Mouse (Mus musculus): ENCODE results near the gene Icam4. TPM values are rescaled to one million over a fixed set of nuclear protein-coding genes. Genes with fewer than 3 reads are reported as not detected.
"Not testable (repeated sequence)": the region's sequence is repeated elsewhere in the genome, so short reads cannot be mapped to it uniquely, and the experiment has no call there.

Icam4 gene
- total RNA-seq (2022) = 1 to 10 TPM; 1.6 to 7.8 (median 5.4) TPM

DNA sequence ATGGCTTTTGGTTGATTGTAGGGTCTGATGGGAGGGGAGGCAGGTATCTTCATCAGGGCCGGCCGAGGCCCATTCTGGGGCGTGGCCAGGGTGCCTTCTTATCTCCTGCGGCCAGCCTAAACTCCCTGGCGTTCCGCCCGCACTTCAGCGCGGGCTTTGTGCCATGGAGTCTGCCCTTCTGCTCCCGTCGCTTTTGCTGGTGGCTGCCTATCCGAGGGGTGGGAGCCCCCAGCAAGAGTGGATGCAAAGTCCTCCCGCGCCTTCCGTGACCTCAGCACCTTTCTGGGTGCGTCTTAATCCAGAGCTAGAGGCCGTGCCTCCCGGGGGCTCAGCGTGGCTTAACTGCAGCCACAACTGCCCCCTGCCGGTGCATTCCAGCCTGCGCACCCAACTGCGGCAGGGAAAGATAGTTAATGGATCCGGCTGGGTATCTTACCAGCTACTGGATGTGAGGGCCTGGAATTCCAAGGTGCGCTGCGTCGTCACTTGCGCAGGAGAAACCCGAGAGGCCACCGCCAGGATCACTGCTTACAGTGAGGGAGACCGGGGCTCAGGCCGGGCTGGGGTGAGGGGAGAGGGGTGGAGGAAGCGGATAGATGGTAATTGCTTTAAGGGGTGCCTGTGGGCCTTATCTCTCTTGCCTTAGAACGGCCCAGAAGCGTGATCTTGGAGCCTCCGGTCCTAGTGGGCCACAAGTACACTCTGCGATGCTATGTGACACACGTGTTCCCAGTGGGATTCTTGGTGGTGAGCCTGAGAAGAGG is at the start of gene Icam4:
Gene Icam4, plus strand, starts transcription at position 83 of the 764 bp plus-strand sequence.
- DNase-seq = peak; percentile 75

DNA sequence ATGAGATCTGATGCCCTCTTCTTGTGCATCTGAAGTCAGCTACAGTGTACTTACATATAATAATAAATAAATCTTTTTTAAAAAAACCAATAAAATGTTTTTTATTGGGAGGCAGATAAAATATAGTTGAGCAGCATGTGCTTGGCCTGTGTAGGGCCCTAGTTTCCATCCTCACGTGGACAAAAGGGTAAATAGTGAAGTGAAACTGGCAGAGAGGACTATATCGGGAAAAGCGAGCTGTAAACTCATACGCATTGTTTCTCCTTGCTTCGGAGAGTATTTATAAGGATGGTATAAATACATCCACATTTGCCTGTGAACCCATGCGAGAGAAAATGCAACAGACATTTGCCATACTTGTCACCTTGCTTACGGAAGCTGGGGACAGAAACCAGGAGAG is 49.4 kb upstream of the Icam4 start:
- DNase-seq = no peak

DNA sequence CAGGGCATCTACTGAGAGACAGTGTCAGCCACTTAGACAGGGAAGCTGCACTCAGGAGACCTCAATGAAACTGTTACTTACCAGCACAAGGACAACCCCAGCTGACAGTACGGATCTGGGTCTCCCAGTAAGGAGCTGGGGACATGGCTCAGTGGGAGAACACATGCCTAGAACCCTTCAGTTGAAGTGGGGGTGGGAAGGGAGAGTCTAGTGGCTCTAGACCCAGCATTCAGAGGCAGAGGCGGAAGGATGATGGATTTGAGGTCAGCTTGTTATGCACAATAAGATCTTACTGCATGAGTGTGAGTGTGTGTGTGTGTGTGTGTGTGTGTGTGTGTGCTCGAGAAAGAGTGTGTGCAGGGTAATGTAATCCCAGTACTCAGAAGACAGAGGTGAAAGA is 47.0 kb upstream of the Icam4 start:
- no peak for DNase-seq

DNA sequence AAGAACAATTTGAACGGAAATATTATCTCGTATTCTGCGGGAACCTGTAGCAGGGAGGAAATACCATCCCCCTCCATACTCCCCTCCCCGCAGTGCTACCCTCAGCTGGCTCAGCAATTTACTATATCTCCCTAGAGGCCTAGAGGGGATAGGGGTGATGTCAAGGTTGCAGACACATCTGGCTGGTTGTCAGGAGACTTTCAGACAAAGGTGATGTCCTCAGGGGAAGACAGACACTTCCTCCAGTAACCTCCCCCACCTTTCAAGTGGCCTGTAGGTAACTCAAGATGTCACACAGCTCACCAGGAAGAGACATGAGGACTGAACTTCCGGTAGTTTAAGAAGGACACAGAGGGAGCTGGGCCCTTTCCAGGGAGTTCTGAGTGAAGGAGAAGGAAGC is 46.0 kb upstream of the Icam4 start:
- DNase-seq = no peak

DNA sequence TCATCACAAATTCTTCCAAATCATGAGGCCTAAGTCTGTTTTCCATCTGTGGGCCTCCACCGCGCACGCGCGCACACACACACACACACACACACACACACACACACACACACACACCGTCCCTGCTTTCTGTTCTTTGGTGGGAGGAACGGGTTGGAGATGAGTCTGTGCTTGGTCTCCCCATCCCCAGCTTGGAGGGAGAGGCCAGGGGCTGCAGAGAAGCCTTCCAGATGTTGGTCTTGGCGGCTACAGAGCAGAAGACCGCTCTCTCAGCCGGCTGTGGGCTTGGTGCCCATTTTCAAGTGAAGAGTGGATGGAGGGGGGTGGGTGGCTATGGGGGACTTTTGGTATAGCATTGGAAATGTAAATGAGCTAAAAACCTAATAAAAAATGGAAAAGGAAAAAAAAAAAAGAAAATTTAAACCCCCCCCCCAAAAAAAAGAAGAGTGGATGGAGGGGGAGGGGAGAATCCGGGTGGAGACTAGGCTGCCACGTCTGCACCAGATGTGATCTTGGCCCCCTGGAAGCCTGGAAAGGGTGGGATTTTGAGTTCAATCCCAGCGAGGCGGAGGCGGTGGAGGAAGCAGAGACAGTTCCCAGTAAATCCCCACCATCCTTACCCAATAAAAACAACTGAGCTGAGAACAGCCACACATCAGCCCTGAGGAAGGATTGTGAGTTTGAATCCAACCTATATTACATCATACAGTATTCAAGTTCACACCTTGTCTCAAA is 42.1 kb upstream of the Icam4 start:
- no peak for DNase-seq

DNA sequence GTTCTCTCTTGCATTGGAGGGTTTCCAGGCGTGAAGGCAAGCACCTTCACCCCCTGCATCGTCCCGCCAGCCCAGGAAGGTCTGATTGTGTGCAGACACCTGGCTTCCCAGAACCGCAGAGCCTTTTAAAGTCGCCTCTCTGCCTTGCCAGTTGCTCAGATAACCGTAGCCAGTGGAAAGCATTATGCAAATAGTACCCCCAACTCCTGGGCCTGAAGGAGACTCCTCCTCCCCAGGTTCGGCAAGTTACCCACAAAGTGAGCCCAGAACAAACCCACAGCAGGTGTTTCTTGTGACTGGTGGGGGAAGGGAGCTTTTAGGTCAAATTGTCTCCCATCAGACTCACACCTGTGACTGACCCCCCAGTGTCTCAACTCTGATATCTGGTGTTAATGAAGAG is 41.2 kb upstream of the Icam4 start:
- no peak for DNase-seq

DNA sequence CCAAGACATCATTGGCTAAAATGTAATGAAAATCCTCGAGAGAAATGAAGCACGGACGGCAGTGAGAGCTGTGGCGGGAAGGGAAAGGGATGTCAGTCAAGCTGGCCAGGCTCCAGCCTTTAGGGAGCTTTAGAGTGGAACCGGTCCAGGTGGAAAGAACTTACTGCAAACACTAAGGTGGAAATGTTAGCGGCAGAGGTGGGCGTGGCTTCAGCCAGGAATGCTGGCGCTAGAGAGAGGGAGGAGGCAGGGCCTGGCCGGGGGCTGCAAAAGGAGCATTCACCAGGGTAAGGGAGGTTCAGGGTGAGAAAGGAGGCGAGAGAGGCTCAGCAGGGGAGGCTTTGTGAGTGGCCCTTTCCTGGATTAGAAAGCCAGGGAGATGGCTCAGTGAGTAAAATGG is 38.3 kb upstream of the Icam4 start:
- DNase-seq = no peak

DNA sequence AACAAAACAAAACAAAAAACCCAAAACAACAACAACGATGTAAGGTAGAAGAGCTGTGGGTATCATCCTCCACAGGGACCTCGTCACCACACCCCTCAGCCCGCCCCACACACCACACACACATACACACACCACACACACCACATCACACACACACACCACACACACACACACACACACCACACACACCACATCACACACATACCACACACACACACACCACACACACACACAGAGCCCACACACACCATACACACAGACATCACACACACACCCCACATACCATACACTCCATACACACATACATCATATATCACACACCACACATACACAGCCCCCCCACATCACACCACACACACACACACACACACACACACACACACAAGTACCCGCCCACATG is 37.6 kb upstream of the Icam4 start:
- no peak for DNase-seq

DNA sequence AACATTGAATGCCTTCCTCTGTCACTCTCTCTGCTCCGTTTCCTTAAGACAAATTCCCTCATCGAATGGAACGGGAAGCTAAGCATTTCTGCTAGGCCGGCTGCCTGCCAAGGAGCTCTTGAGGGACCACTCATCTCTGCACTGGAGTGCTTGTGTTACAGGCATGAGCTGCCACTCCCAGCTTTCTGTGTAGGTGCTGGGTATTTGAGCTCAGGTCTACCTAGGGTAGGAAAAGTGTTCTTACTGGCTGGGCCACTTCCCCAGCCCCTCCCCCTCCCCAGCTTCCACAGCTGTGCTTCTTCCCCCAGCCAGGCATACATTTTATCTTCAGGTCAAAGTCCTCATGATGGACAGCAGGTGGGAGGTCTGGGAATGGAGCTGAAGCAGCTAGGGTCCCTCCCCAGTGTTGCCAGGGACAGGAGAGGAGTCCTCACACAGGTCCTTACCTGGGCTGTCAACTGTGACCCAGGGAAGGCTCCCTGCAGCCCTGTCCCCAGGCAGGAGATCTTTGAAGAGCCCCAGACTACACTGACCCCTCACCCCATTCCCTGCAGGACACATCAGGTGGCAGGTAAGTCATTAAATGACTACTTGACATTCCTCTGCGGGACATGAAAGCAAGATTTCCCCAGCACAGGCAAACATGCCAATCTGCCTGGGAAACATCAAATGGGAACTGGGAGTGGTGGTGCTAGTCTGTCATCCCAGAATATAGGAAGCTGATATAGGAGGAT is 35.8 kb upstream of the Icam4 start:
- no peak for DNase-seq

DNA sequence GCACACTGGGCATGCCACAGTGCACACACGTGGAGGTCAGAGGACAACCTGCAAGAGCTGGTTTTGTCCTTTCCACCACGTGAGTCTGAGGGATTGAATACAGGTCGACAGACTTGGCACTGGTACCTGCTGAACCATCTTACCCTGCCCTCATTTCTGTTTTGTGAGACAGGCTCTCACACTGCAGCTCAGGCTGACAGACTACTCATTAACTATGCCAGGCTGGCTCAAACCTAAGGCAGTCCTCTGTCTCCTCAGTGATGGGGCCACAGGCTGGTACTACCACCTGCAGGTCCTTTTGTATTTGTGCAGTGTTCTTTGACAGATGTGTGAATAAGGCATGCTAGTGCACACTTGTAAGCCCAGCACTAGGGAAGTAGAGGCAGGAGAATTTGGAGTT is 34.1 kb upstream of the Icam4 start:
- DNase-seq = no peak

DNA sequence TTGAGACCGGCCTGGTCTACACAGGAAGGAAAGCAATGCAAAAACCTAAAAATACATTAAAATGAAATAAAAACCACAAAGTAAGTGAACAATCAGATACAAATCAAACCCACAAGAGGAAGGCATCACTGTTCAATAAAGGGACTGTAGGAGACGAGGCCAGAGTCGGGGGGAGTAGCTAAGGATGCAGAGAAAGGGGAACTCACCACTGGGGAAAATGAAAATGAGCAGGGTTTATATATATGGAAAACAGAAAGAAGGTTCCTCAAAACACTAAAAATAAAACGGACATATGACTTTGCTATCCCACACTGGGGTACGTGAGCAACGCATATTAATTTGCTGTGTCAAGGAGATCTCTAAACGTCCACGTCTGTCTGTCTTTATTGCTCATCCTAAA is 32.1 kb upstream of the Icam4 start:
- no peak for DNase-seq

DNA sequence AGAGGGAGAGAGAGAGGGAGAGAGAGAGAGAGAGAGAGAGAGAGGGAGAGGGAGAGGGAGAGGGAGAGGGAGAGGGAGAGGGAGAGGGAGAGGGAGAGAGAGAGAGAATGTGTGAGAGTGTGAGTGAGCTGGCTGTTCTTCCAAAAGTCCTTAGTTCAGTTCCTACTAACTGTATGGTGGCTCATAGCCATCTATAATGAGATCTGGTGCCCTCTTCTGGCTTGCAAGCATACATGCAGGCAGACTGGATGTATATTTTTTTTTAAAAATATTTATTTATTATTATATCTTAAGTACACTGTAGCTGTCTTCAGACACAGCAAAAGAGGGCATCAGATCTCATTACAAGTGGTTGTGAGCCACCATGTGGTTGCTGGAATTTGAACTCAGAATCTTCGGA is 30.8 kb upstream of the Icam4 start:
- DNase-seq = not testable (repeated sequence)

DNA sequence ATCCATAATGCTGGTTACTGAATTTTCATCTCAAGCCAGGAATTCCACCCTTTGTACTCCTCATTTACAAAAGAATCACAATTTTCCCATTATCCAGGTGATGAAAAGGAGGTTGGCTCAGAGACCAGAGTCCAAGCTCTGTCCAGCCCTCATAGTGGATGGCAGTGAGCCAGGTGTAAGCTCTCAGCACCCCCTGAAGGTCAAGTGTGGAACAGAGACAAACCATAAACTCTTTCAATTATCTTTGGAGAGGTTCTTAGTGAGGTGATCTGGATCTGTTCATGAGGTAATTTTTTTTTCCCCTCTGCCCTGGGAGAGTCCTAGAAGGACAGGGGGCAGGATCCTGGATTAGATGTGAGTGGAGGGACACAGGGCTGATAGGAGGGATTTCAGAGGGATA is 28.4 kb upstream of the Icam4 start:
- DNase-seq = no peak

DNA sequence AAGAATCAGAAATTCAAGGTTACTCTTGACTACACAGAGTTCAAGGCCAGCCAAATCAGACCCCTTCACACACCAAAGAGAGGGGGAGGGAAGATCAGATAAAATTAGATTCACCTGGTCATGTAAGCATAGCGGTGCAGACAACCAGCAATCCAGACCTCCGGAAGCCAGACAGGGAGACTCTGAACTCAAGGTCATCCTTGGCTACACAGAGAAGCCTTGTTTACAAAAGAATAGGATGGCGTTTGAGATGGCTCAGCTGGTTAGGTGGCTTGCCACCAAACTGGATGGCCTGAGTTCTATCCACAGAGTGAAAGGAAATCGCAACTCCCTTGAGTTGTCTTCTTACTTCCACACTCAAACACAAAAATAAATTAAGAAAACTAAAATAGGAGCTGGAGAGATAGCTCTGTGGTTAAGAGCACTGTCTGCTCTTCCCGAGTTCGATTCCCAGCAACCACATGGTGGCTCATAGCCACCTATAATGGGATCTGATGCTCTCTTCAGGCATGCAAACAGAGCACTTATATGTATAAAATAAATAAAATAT is 27.4 kb upstream of the Icam4 start:
- DNase-seq = no peak

DNA sequence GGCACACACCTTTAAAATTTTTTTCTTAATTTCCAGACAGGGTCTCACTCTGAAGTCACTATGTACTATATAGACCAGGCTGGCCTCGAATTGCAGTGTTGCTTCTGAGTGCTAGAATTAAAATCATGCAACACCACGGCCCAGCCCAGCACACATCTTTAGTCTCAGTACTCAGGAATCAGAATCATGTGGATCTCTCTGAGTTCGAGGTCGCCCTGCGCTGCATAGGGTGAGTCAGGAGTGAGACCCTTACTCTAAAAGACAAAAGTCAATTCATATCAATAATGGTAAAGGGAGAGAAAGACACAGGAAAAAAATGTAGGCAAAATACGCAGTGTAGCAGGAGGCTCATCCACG is 26.9 kb upstream of the Icam4 start:
- no peak for DNase-seq

DNA sequence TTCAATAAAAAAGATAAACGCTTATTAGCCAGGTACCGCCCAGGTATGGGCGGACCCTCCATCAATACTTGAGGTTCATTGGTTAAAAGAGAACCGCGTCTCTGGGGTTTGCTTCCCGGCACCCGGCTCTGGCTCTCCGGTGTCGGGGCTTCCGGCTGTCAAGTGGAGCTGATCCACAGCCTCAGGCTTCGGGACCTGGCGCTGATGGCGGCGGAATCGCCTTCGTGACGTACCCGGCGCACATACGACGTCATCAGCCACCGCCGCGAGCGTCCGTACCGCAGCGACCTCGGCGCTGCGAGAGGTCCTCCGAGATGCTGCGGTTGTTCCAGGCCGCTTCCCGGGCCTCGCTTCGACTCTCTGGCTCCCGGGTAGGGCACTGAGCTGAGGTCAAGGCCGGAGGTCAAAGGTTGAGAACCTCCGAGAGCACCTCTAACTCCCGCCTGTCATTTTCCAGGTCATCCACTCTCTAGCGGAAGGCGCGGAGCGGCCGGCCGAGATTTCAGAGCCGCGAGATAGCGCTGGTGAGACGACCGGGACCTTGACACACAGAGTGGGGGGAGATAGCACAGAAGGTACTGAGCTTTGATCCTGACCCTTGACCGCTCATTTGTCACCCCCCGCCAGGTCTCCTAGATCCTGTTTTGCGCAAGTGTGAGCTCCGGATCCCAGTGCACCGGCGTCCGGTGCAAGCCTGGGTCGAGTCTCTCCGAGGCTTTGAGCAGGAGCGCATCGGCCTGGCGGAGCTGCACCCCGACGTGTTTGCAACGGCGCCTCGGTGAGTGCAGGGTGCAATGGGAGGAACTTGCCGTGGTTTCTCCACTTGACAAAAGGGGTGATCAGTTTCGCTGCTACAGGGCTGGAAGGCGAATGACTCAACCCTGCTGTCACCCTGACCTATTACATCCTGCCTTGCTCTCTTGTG is 26.3 kb upstream of the Icam4 start, which contains the start of gene Mrpl4:
Gene Mrpl4, plus strand, starts transcription at position 112 of the 925 bp plus-strand sequence.
- peak; percentile 80 for DNase-seq

DNA sequence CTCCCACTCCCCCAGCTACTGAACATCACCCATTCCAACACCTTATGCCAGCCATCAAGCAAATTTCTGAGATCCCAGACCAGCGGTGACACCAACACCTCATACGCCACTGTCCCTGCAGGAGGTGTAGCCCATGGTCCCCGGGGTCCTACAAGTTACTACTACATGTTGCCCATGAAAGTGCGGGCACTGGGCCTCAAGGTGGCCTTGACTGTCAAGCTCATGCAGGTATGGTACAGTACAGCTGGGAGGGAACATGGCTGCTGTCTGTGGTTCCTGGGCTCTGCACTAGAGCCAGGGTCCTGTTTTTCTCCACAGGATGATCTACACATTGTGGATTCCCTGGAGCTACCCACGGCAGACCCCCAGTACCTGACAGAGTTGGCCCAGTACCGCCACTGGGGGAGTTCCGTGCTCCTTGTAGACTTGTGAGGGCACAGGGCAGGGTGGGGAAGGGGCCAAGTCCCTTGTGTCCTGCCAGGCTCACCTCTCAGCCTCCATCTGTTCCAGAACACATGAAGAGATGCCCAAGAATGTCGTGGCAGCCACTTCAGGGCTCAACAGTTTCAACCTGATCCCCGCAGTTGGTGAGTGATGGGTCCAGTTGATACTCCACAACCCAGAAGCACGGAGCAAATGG is 21.7 kb upstream of the Icam4 start:
- no peak for DNase-seq

DNA sequence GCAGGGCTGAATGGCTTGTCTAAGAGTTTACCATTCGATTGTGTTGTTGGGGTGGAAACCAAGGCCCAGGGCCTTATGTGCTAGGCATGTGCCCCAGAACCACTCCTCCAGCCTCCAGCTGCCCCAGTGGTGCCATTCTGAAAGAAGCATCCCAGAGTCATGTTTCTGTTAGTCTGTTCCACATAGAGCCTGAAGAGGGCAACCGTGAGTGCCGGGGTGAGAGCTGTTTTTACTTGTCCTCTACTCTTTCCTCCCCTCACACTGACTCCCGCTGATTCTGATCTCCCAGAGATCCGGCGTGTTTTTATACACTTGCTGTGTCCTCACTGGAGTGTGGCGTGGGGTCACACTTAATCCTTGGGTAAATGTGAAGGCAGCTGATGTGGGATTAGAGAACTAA is 21.2 kb upstream of the Icam4 start:
- no peak for DNase-seq

DNA sequence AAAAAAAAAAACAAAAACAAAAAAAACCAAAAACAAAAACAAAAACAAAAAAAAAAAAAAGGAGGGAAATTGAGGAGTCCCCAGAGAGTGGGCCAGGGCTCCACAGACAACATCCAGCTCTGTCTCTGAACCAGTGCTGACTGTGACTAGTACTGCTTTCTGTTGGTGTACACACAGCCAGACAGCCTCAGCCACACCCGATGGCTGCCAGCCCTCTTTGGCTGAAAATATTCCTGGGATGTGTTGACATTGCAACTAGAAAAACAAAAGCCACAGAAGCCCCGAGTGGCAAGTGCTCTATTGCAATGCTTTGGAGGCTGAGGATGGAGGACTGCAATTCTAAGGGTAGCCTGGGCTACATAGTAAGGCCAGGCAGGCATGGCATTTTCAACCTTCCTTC is 18.8 kb upstream of the Icam4 start:
- no peak for DNase-seq

DNA sequence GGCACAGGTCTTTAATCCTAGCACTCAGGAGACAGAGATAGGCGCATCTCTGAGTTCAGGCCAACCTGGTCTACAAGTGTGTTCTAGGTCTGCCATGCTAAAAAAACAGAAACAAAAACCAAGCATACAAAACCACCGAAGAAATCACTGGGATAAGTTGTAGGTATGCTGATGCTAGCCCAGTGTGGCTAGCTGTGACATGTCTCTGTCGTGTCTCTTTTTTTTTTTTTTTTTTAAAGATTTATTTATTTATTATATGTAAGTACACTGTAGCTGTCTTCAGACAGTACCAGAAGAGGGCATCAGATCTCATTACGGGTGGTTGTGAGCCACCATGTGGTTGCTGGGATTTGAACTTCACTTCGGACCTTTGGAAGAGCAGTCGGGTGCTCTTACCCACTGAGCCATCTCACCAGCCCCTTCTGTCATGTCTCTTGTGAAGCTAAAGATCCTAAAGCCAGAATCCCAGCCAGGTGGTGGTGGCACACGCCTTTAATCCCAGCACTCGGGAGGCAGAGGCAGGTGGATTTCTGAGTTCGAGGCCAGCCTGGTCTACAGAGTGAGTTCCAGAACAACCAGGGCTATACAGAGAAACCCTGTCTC is 18.1 kb upstream of the Icam4 start:
- DNase-seq = not testable (repeated sequence)

DNA sequence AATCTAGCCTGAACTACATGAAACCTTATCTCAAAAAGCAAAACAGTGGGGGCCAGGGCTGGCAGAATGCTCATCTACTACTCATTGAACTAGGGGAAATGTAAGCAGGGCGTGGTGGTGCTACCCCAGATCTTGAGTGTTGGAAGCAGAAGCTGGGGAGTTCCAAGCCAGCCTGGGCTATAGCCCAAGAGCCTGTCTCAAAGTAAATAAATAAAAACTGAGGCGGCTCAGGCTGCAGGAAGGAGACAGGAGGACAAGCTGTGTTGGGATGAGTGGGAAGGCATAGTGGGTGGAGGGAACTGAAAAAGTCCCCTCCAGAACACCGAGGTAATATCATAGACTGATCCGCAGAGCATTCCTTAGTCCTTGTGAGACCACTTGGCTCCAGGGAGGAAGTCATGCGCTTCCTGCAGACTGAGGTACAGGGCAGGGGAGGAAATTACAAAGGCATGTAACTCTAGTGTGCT is 17.3 kb upstream of the Icam4 start:
- DNase-seq = no peak

Measured in adrenal gland, adult 8-10 months (tissue).